Mouse (Mus musculus): Measurements from ENCODE around the gene Arid1a. TPM values are rescaled to one million over a fixed set of nuclear protein-coding genes. Genes with fewer than 3 reads are reported as not detected.

Gene Arid1a
- polyA plus RNA-seq, 1 experiment from 2014 or later = 50.4 TPM

GRCm38 (mm10) chr4:133728256-133728655, 28.3 kb downstream of the Arid1a start:
- Histone ChIP-seq H3K9ac (no peak overlapping the region), H3K4me3 (replicated peaks) (no peak overlapping the region), H3K27ac (peak overlapping the region; percentile 95; the same call in 1 of the 2 replicates), H3K4me2 (peak overlapping the region; percentile 50), H3K36me3 (replicated peaks) (0 out of 2 replicates have a peak, but pooled peaks cover 4% of the 10 kb centered on the region), H3K9me3 (no peaks in the 10 kb centered on the region), H3K4me1 (peaks cover 58% of the 10 kb centered on the region), H3K27me3 (no peaks in the 10 kb centered on the region)
- ATAC-seq (ENCODE audit: low FRiP score) = no peak
- 30% methylated on average over 9 of the region's 9 CpGs for WGBS

DNA sequence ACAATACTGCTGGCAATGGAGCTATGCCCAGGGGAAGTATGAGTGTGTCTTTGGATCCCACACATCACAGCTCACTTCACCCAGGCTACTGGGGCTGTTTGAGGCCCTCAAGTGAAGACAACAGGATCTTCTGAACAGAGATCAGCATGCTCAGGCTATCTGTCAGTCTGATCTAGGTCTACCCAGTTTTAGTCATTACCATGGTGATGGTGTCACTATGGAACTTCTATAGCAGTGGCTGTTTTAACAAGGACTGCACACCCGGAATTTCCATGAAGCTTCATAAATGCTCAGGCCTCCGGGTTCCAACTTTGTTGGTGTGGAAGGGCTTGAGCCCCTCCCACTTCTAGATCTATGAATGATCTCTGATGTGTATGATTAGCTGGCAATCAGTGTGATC, 30.9 kb downstream of the Arid1a start:
- Histone ChIP-seq H3K4me1 (peaks cover 34% of the 10 kb centered on the region), H3K4me2 (no peak overlapping the region), H3K9ac (no peak overlapping the region), H3K9me3 (no peaks in the 10 kb centered on the region), H3K36me3 (replicated peaks) (peaks cover 22% of the 10 kb centered on the region), H3K27ac (no peak overlapping the region), H3K27me3 (no peaks in the 10 kb centered on the region), H3K4me3 (replicated peaks) (no peak overlapping the region)
- ATAC-seq (ENCODE audit: low FRiP score) = no peak
- 82% methylated on average over 2 of the region's 2 CpGs for WGBS

- no peaks in the 10 kb centered on the region; the same call in 1 of the 2 replicates for H3K4me1 ChIP-seq
- WGBS = 90% methylated on average over 3 of the region's 3 CpGs
- no peaks in the 10 kb centered on the region for H3K9me3 ChIP-seq
- no peak overlapping the region for H3K27ac ChIP-seq
- no peak overlapping the region for H3K4me3 ChIP-seq (replicated peaks)
- no peak overlapping the region for H3K9ac ChIP-seq
- no peak overlapping the region for H3K4me2 ChIP-seq
- H3K36me3 ChIP-seq (replicated peaks) = peaks cover 80% of the 10 kb centered on the region
- ATAC-seq (ENCODE audit: low FRiP score) = no peak
- H3K27me3 ChIP-seq = no peaks in the 10 kb centered on the region
Measured at GRCm38 (mm10) chr4:133719791-133720190, 36.8 kb downstream of the Arid1a start.

GRCm38 (mm10) chr4:133712755-133713154, 43.8 kb downstream of the Arid1a start:
- Histone ChIP-seq H3K4me2 (no peak overlapping the region), H3K36me3 (replicated peaks) (peaks cover 75% of the 10 kb centered on the region), H3K27ac (no peak overlapping the region), H3K9me3 (no peaks in the 10 kb centered on the region), H3K9ac (no peak overlapping the region), H3K4me3 (replicated peaks) (no peak overlapping the region), H3K4me1 (peaks cover 10% of the 10 kb centered on the region), H3K27me3 (no peaks in the 10 kb centered on the region)
- ATAC-seq (ENCODE audit: low FRiP score) = no peak
- WGBS = 94% methylated on average over 5 of the region's 5 CpGs

DNA sequence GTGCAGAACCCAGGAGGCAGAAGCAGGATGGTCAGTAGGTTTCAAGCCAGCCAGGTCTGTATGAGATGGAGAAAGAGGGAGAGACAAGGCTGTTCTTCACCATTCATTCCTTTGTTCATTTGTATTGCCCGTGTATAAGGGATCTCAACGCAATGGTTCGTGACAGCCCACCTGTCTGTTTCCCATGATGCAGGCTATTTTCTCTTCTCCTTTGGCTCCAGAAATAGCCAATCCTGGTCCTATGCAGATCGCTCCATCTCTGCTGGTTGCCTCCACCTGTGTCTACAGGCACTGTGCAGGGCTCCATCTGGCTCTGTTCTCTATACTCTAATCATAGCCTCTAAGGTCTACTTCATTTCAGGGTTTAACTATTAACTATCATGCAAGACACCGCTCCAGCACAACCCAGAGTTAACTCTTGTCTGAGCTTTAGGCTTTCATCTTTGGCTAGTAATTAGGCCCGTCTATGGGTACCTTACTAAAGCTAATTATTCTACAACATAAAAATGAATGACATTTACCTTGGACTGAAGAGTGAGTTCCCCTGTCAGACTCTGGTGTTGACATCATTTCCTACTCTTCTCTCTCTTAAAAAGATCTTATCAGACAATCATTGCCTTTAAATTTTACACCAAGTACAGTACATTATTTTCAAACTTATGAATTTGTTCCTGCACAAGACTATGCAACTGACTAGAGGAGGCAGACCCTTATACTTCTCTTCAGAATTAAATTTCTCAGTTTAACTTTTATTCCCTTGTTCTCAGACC, 45.1 kb downstream of the Arid1a start:
- H3K4me1 ChIP-seq = peaks cover 10% of the 10 kb centered on the region
- H3K9me3 ChIP-seq = no peaks in the 10 kb centered on the region
- no peak overlapping the region for H3K27ac ChIP-seq
- no peak overlapping the region for H3K4me2 ChIP-seq
- H3K36me3 ChIP-seq (replicated peaks) = peaks cover 75% of the 10 kb centered on the region
- H3K4me3 ChIP-seq (replicated peaks) = no peak overlapping the region
- no peak overlapping the region for H3K9ac ChIP-seq
- no peaks in the 10 kb centered on the region for H3K27me3 ChIP-seq
- no peak for ATAC-seq (ENCODE audit: low FRiP score)
- 90% methylated on average over 6 of the region's 6 CpGs for WGBS

- Histone ChIP-seq H3K9me3 (no peaks in the 10 kb centered on the region), H3K9ac (no peak overlapping the region), H3K4me3 (replicated peaks) (no peak overlapping the region), H3K27me3 (no peaks in the 10 kb centered on the region), H3K4me2 (no peak overlapping the region), H3K27ac (no peak overlapping the region), H3K36me3 (replicated peaks) (peaks cover 73% of the 10 kb centered on the region), H3K4me1 (peaks cover 10% of the 10 kb centered on the region)
- WGBS = 23% methylated on average over 2 of the region's 2 CpGs
- ATAC-seq (ENCODE audit: low FRiP score) = no peak
Measured at GRCm38 (mm10) chr4:133709395-133709794, 47.2 kb downstream of the Arid1a start.

- H3K9me3 ChIP-seq = no peaks in the 10 kb centered on the region
- H3K27me3 ChIP-seq = no peaks in the 10 kb centered on the region
- no peak overlapping the region for H3K4me2 ChIP-seq
- WGBS = 59% methylated on average over 1 of the region's 1 CpGs
- H3K27ac ChIP-seq = no peak overlapping the region; the same call in 1 of the 2 replicates
- H3K36me3 ChIP-seq (replicated peaks) = peaks cover 70% of the 10 kb centered on the region
- H3K4me1 ChIP-seq = peaks cover 10% of the 10 kb centered on the region
- H3K4me3 ChIP-seq (replicated peaks) = no peak overlapping the region
- ATAC-seq (ENCODE audit: low FRiP score) = no peak
- H3K9ac ChIP-seq = no peak overlapping the region
Measured at GRCm38 (mm10) chr4:133707464-133707863, 49.1 kb downstream of the Arid1a start.

DNA sequence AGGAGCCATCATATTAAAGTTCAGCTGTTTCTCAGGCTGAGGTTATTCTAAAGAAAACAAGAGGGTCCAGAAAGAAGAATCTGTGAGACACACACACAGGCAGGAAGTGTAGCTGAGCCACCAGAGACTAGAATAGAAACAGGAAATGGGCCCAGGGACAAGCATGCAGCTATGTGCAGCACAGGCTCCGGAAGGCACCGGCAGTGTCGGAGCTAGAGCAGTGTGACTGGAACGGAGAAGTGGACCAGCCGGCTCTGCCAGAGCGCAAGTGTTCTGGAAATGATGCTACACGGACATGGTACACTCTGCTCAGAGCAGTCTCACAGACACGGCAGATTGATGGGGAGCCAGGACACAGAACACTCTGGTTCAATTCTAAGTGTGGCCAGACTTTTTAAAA, 49.6 kb downstream of the Arid1a start:
- Histone ChIP-seq H3K4me1 (peaks cover 8% of the 10 kb centered on the region), H3K4me3 (replicated peaks) (no peak overlapping the region), H3K9me3 (no peaks in the 10 kb centered on the region), H3K36me3 (replicated peaks) (peaks cover 73% of the 10 kb centered on the region), H3K4me2 (no peak overlapping the region), H3K27ac (peak overlapping the region; percentile 25; the same call in 1 of the 2 replicates), H3K27me3 (no peaks in the 10 kb centered on the region), H3K9ac (no peak overlapping the region)
- no peak for ATAC-seq (ENCODE audit: low FRiP score)
- WGBS = 79% methylated on average over 8 of the region's 8 CpGs

GRCm38 (mm10) chr4:133705062-133705461, 51.5 kb downstream of the Arid1a start:
- Histone ChIP-seq H3K4me2 (no peak overlapping the region), H3K4me1 (peaks cover 7% of the 10 kb centered on the region), H3K9ac (no peak overlapping the region), H3K27ac (no peak overlapping the region), H3K36me3 (replicated peaks) (peaks cover 77% of the 10 kb centered on the region), H3K27me3 (no peaks in the 10 kb centered on the region), H3K4me3 (replicated peaks) (no peak overlapping the region), H3K9me3 (no peaks in the 10 kb centered on the region)
- no peak for ATAC-seq (ENCODE audit: low FRiP score)
- 95% methylated on average over 4 of the region's 4 CpGs for WGBS

DNA sequence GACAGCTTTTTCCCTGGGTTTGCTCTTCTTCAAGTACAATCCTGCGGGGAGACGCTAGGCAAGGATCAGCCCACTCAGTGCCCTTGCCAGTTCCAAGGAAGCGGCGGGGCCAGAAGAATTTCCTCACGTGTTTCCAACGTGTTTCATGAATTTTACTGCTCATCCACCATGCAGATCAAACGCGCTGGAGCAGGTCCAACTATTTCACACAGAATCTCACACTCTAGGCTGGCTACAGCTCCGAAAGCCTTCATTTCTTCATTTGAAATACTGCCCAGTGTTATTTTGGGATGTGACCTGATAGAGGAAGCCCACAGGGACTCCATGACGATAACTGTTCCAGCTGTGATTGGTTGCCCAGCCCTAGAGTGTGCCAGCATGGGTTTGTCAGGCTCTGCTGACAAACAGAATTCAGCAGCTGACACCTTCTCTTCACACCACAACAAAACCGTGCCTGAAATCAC, 55.6 kb downstream of the Arid1a start:
- no peak overlapping the region for H3K4me2 ChIP-seq
- H3K36me3 ChIP-seq (replicated peaks) = peaks cover 75% of the 10 kb centered on the region

GRCm38 (mm10) chr4:133695363-133695762, 61.2 kb downstream of the Arid1a start:
- 82% methylated on average over 3 of the region's 3 CpGs for WGBS
- Histone ChIP-seq H3K4me3 (replicated peaks) (no peak overlapping the region), H3K9me3 (no peaks in the 10 kb centered on the region), H3K27me3 (no peaks in the 10 kb centered on the region), H3K36me3 (replicated peaks) (peaks cover 84% of the 10 kb centered on the region), H3K9ac (no peak overlapping the region), H3K4me1 (peaks cover 8% of the 10 kb centered on the region; the same call in 1 of the 2 replicates), H3K27ac (no peak overlapping the region), H3K4me2 (no peak overlapping the region)
- no peak for ATAC-seq (ENCODE audit: low FRiP score)

More for the DNA sequence above, 55.6 kb downstream of the Arid1a start:
- ATAC-seq (ENCODE audit: low FRiP score) = no peak
- 87% methylated on average over 11 of the region's 11 CpGs for WGBS
- Histone ChIP-seq H3K9ac (no peak overlapping the region), H3K27ac (no peak overlapping the region), H3K27me3 (no peaks in the 10 kb centered on the region), H3K4me1 (no peaks in the 10 kb centered on the region), H3K4me3 (replicated peaks) (no peak overlapping the region), H3K9me3 (no peaks in the 10 kb centered on the region)

GRCm38 (mm10) chr4:133690252-133690651, 66.3 kb downstream of the Arid1a start:
- 54% methylated on average over 5 of the region's 5 CpGs for WGBS
- Histone ChIP-seq H3K36me3 (replicated peaks) (peaks cover 100% of the 10 kb centered on the region), H3K4me1 (peaks cover 8% of the 10 kb centered on the region; the same call in 1 of the 2 replicates), H3K9me3 (no peaks in the 10 kb centered on the region), H3K27ac (no peak overlapping the region), H3K4me2 (no peak overlapping the region), H3K27me3 (no peaks in the 10 kb centered on the region), H3K9ac (no peak overlapping the region), H3K4me3 (replicated peaks) (no peak overlapping the region)
- no peak for ATAC-seq (ENCODE audit: low FRiP score)
